Mouse (Mus musculus) hindbrain, embryonic 10.5 days (tissue): Measurements from ENCODE around the gene Gm10563. TPM values are rescaled to one million over a fixed set of nuclear protein-coding genes. Genes with fewer than 3 reads are reported as not detected.

Experiments used
- polyA plus RNA-seq: library from polyadenylated mRNA; unstranded; fragments of >200 nt; fragmentation: Nextera tagmentation; extraction: Ambion mirVana; gene quantifications from 2 replicates; pipeline ENCODE4 v1.2.1, GENCODE M21; 2016

The Gm10563 gene
- polyA plus RNA-seq, 1 experiment from 2014 or later = not detected

Other genes with a start within 250 kb of the Gm10563 start
- not detected in 2 replicates for gene Gabrd, start 247.3 kb downstream of the Gm10563 start, polyA plus RNA-seq
- gene Cfap74, start 236.2 kb downstream of the Gm10563 start, polyA plus RNA-seq = 6.7 and 7.4 TPM in 2 replicates
- gene Tmem52, start 176.3 kb downstream of the Gm10563 start, polyA plus RNA-seq = 0.22 TPM in 1 of 2 replicates, not detected in the other
- gene Gnb1, start 154.0 kb downstream of the Gm10563 start, polyA plus RNA-seq = 633 and 670 TPM in 2 replicates
- 102 and 107 TPM in 2 replicates for gene Nadk, start 83.0 kb downstream of the Gm10563 start, polyA plus RNA-seq
- 12.0 and 13.4 TPM in 2 replicates for gene Slc35e2, start 44.0 kb downstream of the Gm10563 start, polyA plus RNA-seq
- gene Cdk11b, start 20.6 kb downstream of the Gm10563 start, polyA plus RNA-seq = 61.2 and 76.9 TPM in 2 replicates
- gene Mmp23, start 8.0 kb upstream of the Gm10563 start, polyA plus RNA-seq = 4.2 and 4.4 TPM in 2 replicates
- gene Mib2, start 23.8 kb upstream of the Gm10563 start, polyA plus RNA-seq = 19.5 and 21.8 TPM in 2 replicates
- 0.72 and 1.8 TPM in 2 replicates for gene Fndc10, start 48.9 kb upstream of the Gm10563 start, polyA plus RNA-seq
- gene Ssu72, start 59.4 kb upstream of the Gm10563 start, polyA plus RNA-seq = 162 and 175 TPM in 2 replicates
- gene Tmem240, start 89.4 kb upstream of the Gm10563 start, polyA plus RNA-seq = 0.85 and 1.6 TPM in 2 replicates
- gene Atad3a, start 115.7 kb upstream of the Gm10563 start, polyA plus RNA-seq = 110 and 124 TPM in 2 replicates
- 13.4 and 14.0 TPM in 2 replicates for gene Vwa1, start 129.3 kb upstream of the Gm10563 start, polyA plus RNA-seq
- 0.31 and 0.67 TPM in 2 replicates for gene Tmem88b, start 140.5 kb upstream of the Gm10563 start, polyA plus RNA-seq
- 0.18 TPM in 1 of 2 replicates, not detected in the other for gene Ankrd65, start 145.0 kb upstream of the Gm10563 start, polyA plus RNA-seq
- 252 and 253 TPM in 2 replicates for gene Mrpl20, start 157.5 kb upstream of the Gm10563 start, polyA plus RNA-seq
- gene Ccnl2, start 167.1 kb upstream of the Gm10563 start, polyA plus RNA-seq = 167 and 178 TPM in 2 replicates
- gene Aurkaip1, start 185.9 kb upstream of the Gm10563 start, polyA plus RNA-seq = 171 and 186 TPM in 2 replicates
- gene Mxra8, start 194.3 kb upstream of the Gm10563 start, polyA plus RNA-seq = 56.1 and 56.7 TPM in 2 replicates
- 4.3 and 5.1 TPM in 2 replicates for gene Dvl1, start 202.0 kb upstream of the Gm10563 start, polyA plus RNA-seq
- gene Tas1r3, start 218.0 kb upstream of the Gm10563 start, polyA plus RNA-seq = 0.37 and 0.41 TPM in 2 replicates
- gene Cptp, start 224.0 kb upstream of the Gm10563 start, polyA plus RNA-seq = 22.0 and 24.8 TPM in 2 replicates
- 103 and 104 TPM in 2 replicates for gene Ints11, start 224.1 kb upstream of the Gm10563 start, polyA plus RNA-seq
- 49.4 and 52.8 TPM in 2 replicates for gene Pusl1, start 246.4 kb upstream of the Gm10563 start, polyA plus RNA-seq
- 32.2 and 41.4 TPM in 2 replicates for gene Acap3, start 246.4 kb upstream of the Gm10563 start, polyA plus RNA-seq